Mouse (Mus musculus): ENCODE measurements around the gene Esr1. TPM values are rescaled to one million over a fixed set of nuclear protein-coding genes. Genes with fewer than 3 reads are reported as not detected.

Gene Esr1
- polyA plus RNA-seq, 1 experiment, result 0.54 TPM

DNA sequence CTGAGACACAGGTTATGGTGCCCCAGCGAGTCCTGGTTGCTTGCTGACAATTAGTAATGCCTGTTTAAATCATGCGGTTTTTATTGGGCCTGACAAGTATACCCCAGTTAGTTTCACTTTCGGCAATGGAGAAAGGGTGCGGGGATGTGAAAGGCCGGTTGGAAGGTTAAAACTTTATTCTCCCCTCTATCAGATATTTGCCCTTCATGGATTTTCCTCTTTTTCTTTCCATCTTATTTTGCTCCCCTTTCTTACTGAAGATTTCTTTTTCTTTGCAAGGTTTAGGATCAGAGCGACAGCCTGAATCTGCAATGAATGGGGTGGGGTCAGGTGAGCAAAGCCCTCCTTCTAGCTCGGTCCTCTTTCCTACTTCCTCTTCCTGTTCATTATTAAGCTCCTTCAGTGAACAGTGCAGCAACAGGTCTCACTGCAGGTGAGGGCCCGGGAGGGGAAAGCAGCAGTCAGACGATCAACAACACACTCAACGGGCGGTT is 20.9 kb downstream of the Esr1 start:
- no peak for DNase-seq
- no peak overlapping the region for H3K4me3 ChIP-seq (replicated peaks; ENCODE audit: insufficient read depth, low read depth, low read length)
- WGBS, result 70% methylated on average over 11 of the region's 11 CpGs
- TF ChIP-seq POLR2A (IDR thresholded peaks at IDR 0.05; ENCODE audit: borderline replicate concordance, insufficient read depth, low read length), result no peak
- no peaks in the 10 kb centered on the region for H3K27me3 ChIP-seq (ENCODE audit: control insufficient read depth, insufficient read depth, low read length)
- no peak overlapping the region for H3K27ac ChIP-seq (ENCODE audit: insufficient read depth, low read length)
- no peaks in the 10 kb centered on the region for H3K4me1 ChIP-seq (ENCODE audit: control insufficient read depth, insufficient read depth, low read length)

DNA sequence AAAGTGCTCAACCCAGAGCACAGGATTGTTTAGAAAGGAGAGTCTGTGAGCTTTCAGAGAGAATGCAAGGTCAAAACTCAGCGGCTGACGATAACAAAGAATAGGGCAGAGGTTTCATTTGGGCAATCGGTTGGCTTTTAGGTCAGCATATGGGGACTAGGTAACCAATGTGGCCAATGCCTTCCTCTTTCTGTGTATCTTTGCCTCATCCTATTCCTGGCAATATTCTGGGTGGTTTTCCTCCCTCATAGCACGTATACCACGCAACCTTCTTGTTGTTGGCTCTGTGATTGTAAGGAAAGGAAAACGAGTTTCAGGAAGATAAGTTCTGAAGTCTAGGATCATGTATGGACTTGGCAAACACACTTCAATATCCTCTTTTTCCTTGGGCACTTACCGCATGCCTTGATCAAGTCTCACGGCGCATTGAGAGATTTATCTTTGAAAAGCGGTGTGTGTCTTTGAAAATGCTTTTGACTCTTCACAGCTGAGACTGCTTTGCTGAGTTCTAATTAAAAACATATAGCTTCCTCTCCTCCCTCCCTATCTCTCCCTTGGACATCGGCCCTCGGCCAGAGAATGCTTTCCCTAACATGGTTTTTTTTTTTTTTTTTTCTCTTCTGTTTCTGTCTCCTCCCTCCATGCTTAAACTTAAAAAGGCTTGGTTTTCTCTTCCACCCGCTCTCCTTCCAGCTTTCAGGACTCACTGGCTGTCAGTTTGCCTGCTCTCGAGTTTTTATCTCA is 22.1 kb downstream of the Esr1 start:
- no peak for TF ChIP-seq CTCF (IDR thresholded peaks at IDR 0.05; ENCODE audit: borderline replicate concordance, insufficient read depth, low read depth, low read length)
- no peak for TF ChIP-seq POLR2A (IDR thresholded peaks at IDR 0.05; ENCODE audit: borderline replicate concordance, insufficient read depth, low read length)
- no peak for DNase-seq
- H3K27me3 ChIP-seq (ENCODE audit: control insufficient read depth, insufficient read depth, low read length), result no peaks in the 10 kb centered on the region
- no peak overlapping the region for H3K27ac ChIP-seq (ENCODE audit: insufficient read depth, low read length)
- 79% methylated on average over 14 of the region's 14 CpGs for WGBS
- no peak overlapping the region for H3K4me3 ChIP-seq (replicated peaks; ENCODE audit: insufficient read depth, low read depth, low read length)
- H3K4me1 ChIP-seq (ENCODE audit: control insufficient read depth, insufficient read depth, low read length), result no peaks in the 10 kb centered on the region

DNA sequence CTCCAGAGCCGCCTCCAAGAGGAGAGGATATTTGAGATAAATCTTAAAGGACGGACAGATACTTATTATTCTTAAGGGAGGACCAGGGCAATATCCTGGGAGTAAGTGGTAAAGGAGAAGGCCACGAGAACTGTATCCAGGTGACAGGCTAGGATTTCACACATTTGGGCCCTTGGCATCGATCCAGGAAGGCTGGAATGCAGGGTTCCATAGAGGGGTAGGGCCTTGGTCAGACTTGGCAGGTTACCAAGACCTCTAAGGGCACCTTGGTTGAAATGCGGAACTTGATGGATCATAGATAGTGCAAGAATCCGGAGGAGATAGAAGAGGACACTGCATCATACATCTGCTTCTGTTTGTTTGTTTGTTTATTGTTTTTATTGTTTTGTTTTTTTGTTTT is 24.3 kb downstream of the Esr1 start:
- TF ChIP-seq CTCF (IDR thresholded peaks at IDR 0.05; ENCODE audit: borderline replicate concordance, insufficient read depth, low read depth, low read length), result no peak
- no peak for TF ChIP-seq POLR2A (IDR thresholded peaks at IDR 0.05; ENCODE audit: borderline replicate concordance, insufficient read depth, low read length)
- Histone ChIP-seq H3K27ac (ENCODE audit: insufficient read depth, low read length) (no peak overlapping the region), H3K4me1 (ENCODE audit: control insufficient read depth, insufficient read depth, low read length) (no peaks in the 10 kb centered on the region), H3K27me3 (ENCODE audit: control insufficient read depth, insufficient read depth, low read length) (no peaks in the 10 kb centered on the region), H3K4me3 (replicated peaks; ENCODE audit: insufficient read depth, low read depth, low read length) (no peak overlapping the region)
- no peak for DNase-seq
- 73% methylated on average over 6 of the region's 6 CpGs for WGBS

DNA sequence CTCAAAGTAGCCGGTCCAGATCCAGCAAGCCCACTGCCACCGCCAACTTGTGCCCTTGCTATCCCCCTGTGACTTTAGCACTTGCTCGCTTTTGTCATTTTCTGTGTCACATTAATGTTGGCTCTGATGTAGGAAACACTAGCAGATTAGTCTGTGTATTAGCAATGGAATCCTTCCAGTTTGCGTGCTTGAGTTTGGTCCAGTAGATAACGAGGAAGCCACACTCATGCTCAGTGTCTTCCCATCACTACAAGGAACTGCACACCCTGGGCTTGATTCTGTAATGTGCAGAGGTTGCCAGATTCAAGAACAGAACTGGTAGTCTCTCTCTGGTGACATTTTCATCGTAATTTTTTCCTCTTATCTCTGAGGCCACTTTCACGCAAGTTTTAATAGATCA is 34.7 kb downstream of the Esr1 start:
- WGBS, result 67% methylated on average over 7 of the region's 7 CpGs
- Histone ChIP-seq H3K27me3 (ENCODE audit: control insufficient read depth, insufficient read depth, low read length) (no peaks in the 10 kb centered on the region), H3K27ac (ENCODE audit: insufficient read depth, low read length) (no peak overlapping the region)

DNA sequence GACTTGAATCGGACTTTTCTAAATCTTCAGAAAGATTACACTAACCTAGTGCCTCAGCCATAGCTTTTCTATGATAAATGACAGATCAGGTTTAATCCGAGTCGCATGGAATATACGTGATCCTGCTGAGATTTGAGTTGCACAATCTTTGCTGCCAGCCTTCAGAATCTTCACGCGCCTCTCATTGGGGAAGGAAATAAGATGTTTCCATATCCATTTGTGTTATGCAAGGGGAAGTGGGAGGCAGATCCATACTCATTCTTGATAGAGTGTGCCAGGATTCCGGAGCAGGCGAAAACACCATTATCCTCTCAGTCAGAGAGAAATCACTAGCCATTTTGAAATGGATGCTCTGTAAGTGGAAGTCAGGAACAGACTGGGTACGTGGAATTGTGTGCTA is 35.5 kb downstream of the Esr1 start:
- DNase-seq, result no peak
- Histone ChIP-seq H3K4me3 (replicated peaks; ENCODE audit: insufficient read depth, low read depth, low read length) (no peak overlapping the region), H3K4me1 (ENCODE audit: control insufficient read depth, insufficient read depth, low read length) (no peaks in the 10 kb centered on the region), H3K27me3 (ENCODE audit: control insufficient read depth, insufficient read depth, low read length) (no peaks in the 10 kb centered on the region; the same call in 1 of the 2 replicates), H3K27ac (ENCODE audit: insufficient read depth, low read length) (no peak overlapping the region)
- no peak for TF ChIP-seq CTCF (IDR thresholded peaks at IDR 0.05; ENCODE audit: borderline replicate concordance, insufficient read depth, low read depth, low read length)
- TF ChIP-seq POLR2A (IDR thresholded peaks at IDR 0.05; ENCODE audit: borderline replicate concordance, insufficient read depth, low read length), result no peak
- 90% methylated on average over 9 of the region's 9 CpGs for WGBS

More for the DNA sequence above, 34.7 kb downstream of the Esr1 start:
- Histone ChIP-seq H3K4me3 (replicated peaks; ENCODE audit: insufficient read depth, low read depth, low read length) (no peak overlapping the region), H3K4me1 (ENCODE audit: control insufficient read depth, insufficient read depth, low read length) (no peaks in the 10 kb centered on the region)
- TF ChIP-seq POLR2A (IDR thresholded peaks at IDR 0.05; ENCODE audit: borderline replicate concordance, insufficient read depth, low read length) (no peak), CTCF (IDR thresholded peaks at IDR 0.05; ENCODE audit: borderline replicate concordance, insufficient read depth, low read depth, low read length) (no peak)
- DNase-seq, result no peak

DNA sequence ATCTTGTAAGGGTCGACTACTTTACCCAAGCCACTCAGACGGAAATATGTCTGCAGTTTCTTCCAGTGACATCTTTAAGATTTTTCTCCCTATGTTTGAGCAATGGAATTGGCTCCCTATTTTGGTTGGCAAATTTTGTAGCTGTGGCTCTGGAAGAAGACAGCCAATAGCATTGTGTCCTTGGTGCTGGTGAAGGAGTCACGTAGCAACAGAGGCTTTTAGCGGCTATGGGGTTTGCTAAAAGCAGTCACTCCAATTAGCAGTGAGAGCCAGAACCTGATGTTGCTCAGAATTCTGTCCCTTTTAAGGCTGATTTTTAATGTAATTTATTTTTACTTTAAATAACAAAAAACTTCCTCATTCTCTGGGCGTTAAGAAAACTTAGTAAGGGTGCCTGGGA is 54.0 kb downstream of the Esr1 start:
- no peaks in the 10 kb centered on the region for H3K4me1 ChIP-seq (ENCODE audit: control insufficient read depth, insufficient read depth, low read length)
- no peak overlapping the region for H3K4me3 ChIP-seq (replicated peaks; ENCODE audit: insufficient read depth, low read depth, low read length)
- no peak for DNase-seq
- TF ChIP-seq POLR2A (IDR thresholded peaks at IDR 0.05; ENCODE audit: borderline replicate concordance, insufficient read depth, low read length), result no peak
- WGBS, result 86% methylated on average over 5 of the region's 5 CpGs
- H3K27ac ChIP-seq (ENCODE audit: insufficient read depth, low read length), result no peak overlapping the region
- H3K27me3 ChIP-seq (ENCODE audit: control insufficient read depth, insufficient read depth, low read length), result no peaks in the 10 kb centered on the region

DNA sequence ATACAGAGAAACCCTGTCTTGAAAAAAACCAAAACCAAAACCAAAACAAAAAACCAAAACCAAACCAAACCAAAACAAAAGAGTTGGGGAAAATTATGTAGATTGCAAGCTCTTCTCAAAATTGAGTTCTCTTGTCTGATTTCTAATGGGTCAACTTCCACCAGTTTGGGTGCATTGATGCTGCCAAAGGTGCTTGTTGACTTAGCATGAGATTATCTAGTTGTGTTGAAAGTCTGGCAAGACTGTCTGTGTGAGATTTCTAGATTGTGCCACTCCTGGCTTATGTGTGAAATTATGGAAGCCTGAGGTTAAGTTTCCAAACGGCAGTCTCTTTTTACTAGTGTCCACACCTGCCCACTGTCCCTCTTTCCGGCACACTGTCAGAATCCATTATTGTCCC is 55.6 kb downstream of the Esr1 start:
- H3K4me1 ChIP-seq (ENCODE audit: control insufficient read depth, insufficient read depth, low read length), result no peaks in the 10 kb centered on the region
- H3K27ac ChIP-seq (ENCODE audit: insufficient read depth, low read length), result no peak overlapping the region
- TF ChIP-seq POLR2A (IDR thresholded peaks at IDR 0.05; ENCODE audit: borderline replicate concordance, insufficient read depth, low read length), result no peak
- H3K4me3 ChIP-seq (replicated peaks; ENCODE audit: insufficient read depth, low read depth, low read length), result no peak overlapping the region
- H3K27me3 ChIP-seq (ENCODE audit: control insufficient read depth, insufficient read depth, low read length), result no peaks in the 10 kb centered on the region
- no peak for DNase-seq
- 87% methylated on average over 2 of the region's 2 CpGs for WGBS

DNA sequence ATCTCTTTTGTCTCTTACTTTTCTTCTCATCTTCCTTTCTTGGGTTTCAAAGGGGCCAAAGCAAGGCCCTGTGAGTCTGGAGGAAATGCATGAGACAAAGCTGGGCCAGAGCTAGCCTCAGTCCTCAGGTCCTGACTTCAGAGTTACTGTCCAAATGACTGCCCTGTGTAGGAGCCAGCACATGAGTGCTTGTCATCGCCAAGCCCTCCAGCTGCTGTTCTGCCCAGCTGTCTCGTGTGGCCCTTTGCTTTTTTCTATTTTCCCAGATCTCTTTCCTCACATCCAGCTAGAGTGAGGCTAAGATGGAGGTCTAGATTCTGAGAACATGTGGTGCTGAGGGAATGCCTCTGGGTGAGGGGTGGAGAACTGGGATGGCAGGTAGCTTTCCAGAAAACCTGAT is 58.7 kb downstream of the Esr1 start:
- DNase-seq, result no peak
- TF ChIP-seq POLR2A (IDR thresholded peaks at IDR 0.05; ENCODE audit: borderline replicate concordance, insufficient read depth, low read length) (no peak), CTCF (IDR thresholded peaks at IDR 0.05; ENCODE audit: borderline replicate concordance, insufficient read depth, low read depth, low read length) (no peak)
- H3K4me3 ChIP-seq (replicated peaks; ENCODE audit: insufficient read depth, low read depth, low read length), result no peak overlapping the region
- no peak overlapping the region for H3K27ac ChIP-seq (ENCODE audit: insufficient read depth, low read length)
- H3K4me1 ChIP-seq (ENCODE audit: control insufficient read depth, insufficient read depth, low read length), result no peaks in the 10 kb centered on the region
- WGBS, result 29% methylated on average over 2 of the region's 2 CpGs
- H3K27me3 ChIP-seq (ENCODE audit: control insufficient read depth, insufficient read depth, low read length), result no peaks in the 10 kb centered on the region
